Mouse (Mus musculus): ENCODE data around the gene Gcnt3. TPM values are rescaled to one million over a fixed set of nuclear protein-coding genes. Genes with fewer than 3 reads are reported as not detected.
A peak's percentile ranks its signal among the peaks of the same experiment; 100 is the strongest.

Gene Gcnt3
- polyA plus RNA-seq, 1 experiment from 2014 or later, result not detected

GRCm38 (mm10) chr9:70069961-70070435 lies 32.1 kb upstream of the Gcnt3 start:
- Histone ChIP-seq H3K4me1 (peaks cover 13% of the 10 kb centered on the region; the same call in 1 of the 2 replicates), H3K27me3 (replicated peaks) (peaks cover 8% of the 10 kb centered on the region; the same call in 1 of the 2 replicates), H3K9ac (no peak overlapping the region), H3K27ac (no peak overlapping the region), H3K4me3 (no peak overlapping the region), H3K36me3 (no peaks in the 10 kb centered on the region), H3K4me2 (no peak overlapping the region), H3K9me3 (replicated peaks) (no peaks in the 10 kb centered on the region)
- 59% methylated on average over 8 of the region's 8 CpGs for WGBS (ENCODE audit: insufficient replicate concordance)
- no peak for ATAC-seq

DNA sequence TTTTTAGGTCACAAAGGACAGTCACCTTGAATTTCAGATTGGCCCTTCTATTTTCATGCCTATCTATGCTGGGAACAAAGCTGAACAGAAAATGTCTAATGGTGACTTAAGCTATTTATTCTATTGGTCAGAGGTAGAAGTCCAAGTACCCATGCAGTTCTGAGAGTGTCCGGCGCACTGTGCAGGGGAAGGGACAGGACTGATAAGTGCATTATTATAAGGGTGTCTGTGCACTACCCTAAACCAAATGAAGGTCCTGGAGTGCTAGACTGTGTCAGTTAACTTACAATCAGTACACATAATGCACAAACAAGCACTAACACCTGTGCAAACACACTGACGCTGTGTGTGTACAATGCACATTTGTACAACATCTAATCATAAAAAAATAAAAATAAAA lies 29.6 kb upstream of the Gcnt3 start:
- Histone ChIP-seq H3K4me2 (no peak overlapping the region), H3K4me1 (0 out of 2 replicates have a peak, but pooled peaks cover 3% of the 10 kb centered on the region), H3K4me3 (no peak overlapping the region), H3K27ac (no peak overlapping the region), H3K9me3 (replicated peaks) (no peaks in the 10 kb centered on the region), H3K9ac (no peak overlapping the region), H3K36me3 (no peaks in the 10 kb centered on the region), H3K27me3 (replicated peaks) (peaks cover 12% of the 10 kb centered on the region; the same call in 1 of the 2 replicates)
- 70% methylated on average over 3 of the region's 3 CpGs for WGBS (ENCODE audit: insufficient replicate concordance)
- ATAC-seq, result no peak

DNA sequence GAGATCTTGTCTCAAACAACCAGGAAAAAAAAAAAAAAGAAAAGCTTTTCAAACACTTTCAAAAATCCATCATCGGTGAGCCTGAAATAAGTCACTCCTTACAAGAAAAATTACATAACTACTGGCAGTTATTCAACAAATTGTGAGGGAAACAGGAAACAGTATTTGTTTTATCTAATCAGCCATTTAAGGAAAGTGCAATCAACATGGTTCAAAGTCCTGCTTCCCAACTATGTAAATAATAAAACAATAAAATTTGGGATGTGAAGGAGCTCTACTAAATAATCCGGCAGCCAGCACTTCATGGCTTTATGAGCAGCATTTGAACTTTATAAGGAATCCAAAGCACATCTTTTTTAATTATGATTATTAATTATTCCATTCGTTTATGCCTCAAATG lies 24.1 kb upstream of the Gcnt3 start:
- H3K4me2 ChIP-seq, result no peak overlapping the region
- 70% methylated on average over 3 of the region's 3 CpGs for WGBS (ENCODE audit: insufficient replicate concordance)
- H3K4me1 ChIP-seq, result no peaks in the 10 kb centered on the region
- H3K9me3 ChIP-seq (replicated peaks), result no peaks in the 10 kb centered on the region
- H3K36me3 ChIP-seq, result no peaks in the 10 kb centered on the region
- H3K27ac ChIP-seq, result no peak overlapping the region
- H3K4me3 ChIP-seq, result no peak overlapping the region
- ATAC-seq, result no peak
- peaks cover 4% of the 10 kb centered on the region; the same call in 1 of the 2 replicates for H3K27me3 ChIP-seq (replicated peaks)
- H3K9ac ChIP-seq, result no peak overlapping the region

DNA sequence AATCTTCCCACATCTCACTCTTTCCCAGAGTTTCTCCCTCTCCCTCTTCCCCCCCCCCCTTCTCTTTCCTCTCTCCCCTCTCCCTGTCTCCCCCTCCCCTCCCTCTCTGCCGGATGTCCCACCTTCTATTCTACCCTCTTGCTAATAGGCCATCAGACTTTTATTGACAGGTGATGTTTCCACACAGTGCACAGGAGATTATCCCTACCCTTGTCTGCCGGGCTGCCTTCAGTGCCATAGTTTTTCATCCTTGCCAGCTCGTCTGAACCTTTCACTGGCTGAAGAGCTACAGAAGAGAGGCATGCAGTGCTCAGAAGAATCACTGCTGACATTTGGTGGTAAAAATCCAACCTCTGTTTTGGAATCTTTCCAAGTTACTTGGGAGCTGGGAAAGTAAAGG lies 15.5 kb upstream of the Gcnt3 start:
- no peak overlapping the region for H3K4me3 ChIP-seq
- H3K4me2 ChIP-seq, result no peak overlapping the region
- no peak overlapping the region for H3K27ac ChIP-seq
- no peaks in the 10 kb centered on the region for H3K9me3 ChIP-seq (replicated peaks)
- ATAC-seq, result no peak
- peaks cover 20% of the 10 kb centered on the region; the same call in 1 of the 2 replicates for H3K27me3 ChIP-seq (replicated peaks)
- no peak overlapping the region for H3K9ac ChIP-seq
- 43% methylated on average over 3 of the region's 3 CpGs for WGBS (ENCODE audit: insufficient replicate concordance)
- peaks cover 5% of the 10 kb centered on the region for H3K4me1 ChIP-seq
- no peaks in the 10 kb centered on the region for H3K36me3 ChIP-seq

- Histone ChIP-seq H3K27ac (no peak overlapping the region), H3K9me3 (replicated peaks) (no peaks in the 10 kb centered on the region), H3K4me3 (no peak overlapping the region), H3K27me3 (replicated peaks) (peaks cover 20% of the 10 kb centered on the region; the same call in 1 of the 2 replicates), H3K4me1 (peaks cover 6% of the 10 kb centered on the region), H3K9ac (no peak overlapping the region), H3K4me2 (no peak overlapping the region), H3K36me3 (no peaks in the 10 kb centered on the region)
- ATAC-seq, result no peak
- WGBS (ENCODE audit: insufficient replicate concordance), result 61% methylated on average over 3 of the region's 3 CpGs
Measured at GRCm38 (mm10) chr9:70052730-70053129, 14.8 kb upstream of the Gcnt3 start.

- H3K4me2 ChIP-seq, result no peak overlapping the region
Measured at GRCm38 (mm10) chr9:70049839-70050238, 12.0 kb upstream of the Gcnt3 start.

GRCm38 (mm10) chr9:70049416-70049783 lies 11.5 kb upstream of the Gcnt3 start:
- Histone ChIP-seq H3K36me3 (no peaks in the 10 kb centered on the region), H3K4me2 (no peak overlapping the region), H3K9me3 (replicated peaks) (no peaks in the 10 kb centered on the region), H3K9ac (no peak overlapping the region), H3K27ac (no peak overlapping the region), H3K27me3 (replicated peaks) (peaks cover 17% of the 10 kb centered on the region; the same call in 1 of the 2 replicates), H3K4me1 (peaks cover 33% of the 10 kb centered on the region), H3K4me3 (no peak overlapping the region)
- WGBS (ENCODE audit: insufficient replicate concordance), result 33% methylated on average over 3 of the region's 3 CpGs
- no peak for ATAC-seq

More at GRCm38 (mm10) chr9:70049839-70050238, 12.0 kb upstream of the Gcnt3 start:
- Histone ChIP-seq H3K27ac (no peak overlapping the region), H3K9ac (no peak overlapping the region), H3K4me3 (no peak overlapping the region), H3K27me3 (replicated peaks) (peaks cover 20% of the 10 kb centered on the region; the same call in 1 of the 2 replicates), H3K4me1 (peaks cover 29% of the 10 kb centered on the region), H3K9me3 (replicated peaks) (no peaks in the 10 kb centered on the region), H3K36me3 (no peaks in the 10 kb centered on the region)
- 34% methylated on average over 8 of the region's 8 CpGs for WGBS (ENCODE audit: insufficient replicate concordance)
- ATAC-seq, result no peak

DNA sequence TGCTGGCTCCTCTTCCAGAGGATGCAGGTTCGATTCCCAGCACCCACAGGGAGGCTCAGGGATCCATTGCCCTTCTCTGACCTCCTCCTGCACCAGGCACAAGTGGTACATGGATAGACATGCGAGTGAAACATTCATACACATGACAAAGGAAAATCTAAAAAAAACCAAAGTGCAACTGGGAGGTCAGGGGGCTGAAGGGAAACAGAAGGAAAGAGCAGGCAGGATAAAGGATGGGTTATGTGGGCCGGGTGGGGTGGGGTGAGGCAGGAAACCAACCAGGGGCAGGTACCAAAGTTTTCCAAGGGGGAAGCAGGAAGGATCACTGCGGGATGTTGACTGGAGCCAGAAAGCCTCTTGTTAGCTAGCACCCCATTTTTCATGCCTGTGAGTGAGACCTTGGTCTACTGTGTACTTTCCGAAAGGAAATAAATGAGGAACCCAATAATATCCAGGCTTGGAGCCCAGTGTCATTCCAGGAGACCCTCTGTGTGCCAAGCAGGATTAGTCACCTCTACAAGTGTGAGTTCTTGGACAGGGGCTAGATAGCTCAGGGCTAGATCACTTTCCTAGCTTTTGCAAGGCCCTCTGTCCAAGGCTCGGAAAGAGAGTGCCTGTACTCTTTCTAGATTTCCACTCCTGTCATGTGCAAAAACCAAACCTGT lies 11.0 kb upstream of the Gcnt3 start:
- Histone ChIP-seq H3K4me3 (no peak overlapping the region), H3K4me2 (no peak overlapping the region), H3K36me3 (no peaks in the 10 kb centered on the region), H3K4me1 (peaks cover 39% of the 10 kb centered on the region), H3K27me3 (replicated peaks) (peaks cover 14% of the 10 kb centered on the region; the same call in 1 of the 2 replicates), H3K9me3 (replicated peaks) (no peaks in the 10 kb centered on the region), H3K27ac (no peak overlapping the region), H3K9ac (no peak overlapping the region)
- WGBS (ENCODE audit: insufficient replicate concordance), result 52% methylated on average over 6 of the region's 6 CpGs
- no peak for ATAC-seq

DNA sequence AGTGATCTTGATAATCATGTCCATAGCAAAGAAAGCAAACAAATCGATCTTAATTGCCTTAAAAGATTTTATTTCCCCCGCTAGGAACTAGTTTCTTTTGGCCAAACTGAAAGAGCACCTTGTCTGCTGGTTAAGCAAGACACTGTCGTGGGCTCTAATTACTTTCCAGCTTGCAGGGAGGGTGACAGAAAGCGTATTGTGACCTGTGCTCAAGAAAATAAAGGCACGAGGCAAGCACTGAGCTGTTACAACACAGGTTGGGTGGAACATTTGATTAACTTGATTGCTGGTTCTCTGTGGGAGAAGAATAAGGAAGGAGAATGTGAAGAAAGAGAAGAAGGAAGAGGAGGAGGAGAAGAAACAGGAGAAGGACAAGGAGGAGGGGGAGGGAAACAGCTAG lies 10.4 kb upstream of the Gcnt3 start:
- Histone ChIP-seq H3K27ac (no peak overlapping the region), H3K4me2 (no peak overlapping the region), H3K9ac (no peak overlapping the region), H3K36me3 (no peaks in the 10 kb centered on the region), H3K9me3 (replicated peaks) (no peaks in the 10 kb centered on the region), H3K27me3 (replicated peaks) (peaks cover 8% of the 10 kb centered on the region; the same call in 1 of the 2 replicates), H3K4me3 (no peak overlapping the region), H3K4me1 (peaks cover 45% of the 10 kb centered on the region)
- WGBS (ENCODE audit: insufficient replicate concordance), result 50% methylated on average over 5 of the region's 5 CpGs
- no peak for ATAC-seq

GRCm38 (mm10) chr9:70047839-70048238 lies 10.0 kb upstream of the Gcnt3 start:
- WGBS (ENCODE audit: insufficient replicate concordance), result 74% methylated on average over 3 of the region's 3 CpGs
- Histone ChIP-seq H3K36me3 (no peaks in the 10 kb centered on the region), H3K4me3 (no peak overlapping the region), H3K9me3 (replicated peaks) (no peaks in the 10 kb centered on the region), H3K4me2 (no peak overlapping the region), H3K27me3 (replicated peaks) (peaks cover 4% of the 10 kb centered on the region; the same call in 1 of the 2 replicates), H3K9ac (no peak overlapping the region), H3K27ac (no peak overlapping the region), H3K4me1 (peaks cover 49% of the 10 kb centered on the region)
- ATAC-seq, result no peak

DNA sequence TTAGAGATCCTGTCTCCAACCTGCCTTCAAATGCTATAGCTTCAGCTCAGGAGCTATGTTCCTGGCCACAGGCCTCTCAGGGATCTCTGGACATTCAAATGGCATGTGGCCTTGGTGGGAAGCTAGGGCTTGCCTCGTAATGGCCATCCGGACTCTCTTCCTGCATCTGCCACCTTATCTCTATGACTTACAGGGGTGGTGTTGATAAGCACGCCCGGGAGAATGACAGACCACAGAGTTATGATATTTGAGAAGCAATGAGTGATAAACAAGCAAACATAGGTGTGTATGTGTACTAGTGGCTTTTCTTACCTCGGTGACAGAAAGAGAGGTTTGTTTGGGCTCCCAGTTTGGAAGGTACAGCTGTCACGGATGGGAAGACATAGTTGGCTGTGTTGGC lies 8.4 kb upstream of the Gcnt3 start:
- Histone ChIP-seq H3K4me1 (peaks cover 56% of the 10 kb centered on the region), H3K4me2 (peak overlapping the region; percentile 31), H3K9ac (no peak overlapping the region), H3K36me3 (no peaks in the 10 kb centered on the region), H3K27ac (peak overlapping the region; percentile 3; the same call in 1 of the 2 replicates), H3K27me3 (replicated peaks) (no peaks in the 10 kb centered on the region), H3K9me3 (replicated peaks) (no peaks in the 10 kb centered on the region), H3K4me3 (no peak overlapping the region)
- ATAC-seq, result peak; percentile 75
- 24% methylated on average over 6 of the region's 6 CpGs for WGBS (ENCODE audit: insufficient replicate concordance)

DNA sequence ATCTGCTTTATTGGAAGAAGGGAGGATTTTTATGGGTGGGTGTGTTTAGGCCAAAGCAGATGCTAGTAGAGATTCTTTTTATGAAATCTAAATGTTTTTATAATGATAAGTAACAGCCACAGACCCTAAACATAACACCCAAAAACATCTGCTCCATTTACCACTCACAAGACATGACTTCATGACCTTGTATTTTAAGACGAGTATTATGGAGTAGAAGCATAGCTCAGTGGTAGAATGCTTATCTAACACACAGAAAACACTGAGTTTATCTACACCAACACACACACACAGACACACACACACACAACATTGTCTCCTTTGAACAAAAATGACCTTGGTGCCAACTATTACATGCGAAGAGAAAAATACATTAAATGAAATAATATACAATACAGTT lies 7.0 kb upstream of the Gcnt3 start:
- WGBS (ENCODE audit: insufficient replicate concordance), result 25% methylated on average over 2 of the region's 2 CpGs
- H3K36me3 ChIP-seq, result no peaks in the 10 kb centered on the region
- peak overlapping the region; percentile 76 for H3K27ac ChIP-seq
- no peaks in the 10 kb centered on the region for H3K27me3 ChIP-seq (replicated peaks)
- H3K4me3 ChIP-seq, result no peak overlapping the region
- H3K9ac ChIP-seq, result no peak overlapping the region
- no peaks in the 10 kb centered on the region for H3K9me3 ChIP-seq (replicated peaks)
- peak; percentile 78 for ATAC-seq
- no peak overlapping the region for H3K4me2 ChIP-seq
- peaks cover 55% of the 10 kb centered on the region for H3K4me1 ChIP-seq

Measured in liver, embryonic 12.5 days (tissue).